Mouse (Mus musculus) forebrain, postnatal 0 days (tissue): ENCODE results near the gene Abcd2. TPM values are rescaled to one million over a fixed set of nuclear protein-coding genes. Genes with fewer than 3 reads are reported as not detected.

Source experiments
- ATAC-seq: fragments of 200-750 bp; cut with Nextera tagmentation; 2 replicates; pipeline ENCODE4 v1.8.0; 2017; ENCODE audit warnings: mild to moderate bottlenecking, moderate library complexity
- DNase-seq: peaks from one replicate; pipeline ENCODE4 v3.0.0-alpha.2; 2015
- H3K27ac ChIP-seq: fragments of 300-500 bp; sonication (generic); 2 replicates; pipeline ENCODE4 v1.5.1; 2014; ENCODE audit warnings: low read depth, mild to moderate bottlenecking, antibody characterized with exemption, low read length, moderate library complexity, mixed read lengths
- H3K27me3 ChIP-seq: fragments of 300-500 bp; sonication (generic); 2 replicates; pipeline ENCODE4 v1.6.1; 2014; ENCODE audit warnings: mild to moderate bottlenecking, low read length, mixed read lengths; ENCODE audit not compliant: insufficient read depth
- H3K36me3 ChIP-seq: fragments of 300-500 bp; sonication (generic); 2 replicates; pipeline ENCODE4 v1.6.1; 2014; ENCODE audit warnings: mild to moderate bottlenecking, moderate library complexity; ENCODE audit not compliant: insufficient read depth
- H3K4me1 ChIP-seq: fragments of 300-500 bp; sonication (generic); 2 replicates; pipeline ENCODE4 v1.6.1; 2014; ENCODE audit warnings: antibody characterized with exemption; ENCODE audit not compliant: insufficient read depth
- H3K4me2 ChIP-seq: fragments of 300-500 bp; sonication (generic); 2 replicates; pipeline ENCODE4 v1.6.1; 2014; ENCODE audit warnings: low read depth, mild to moderate bottlenecking, moderate library complexity
- H3K4me3 ChIP-seq: fragments of 300-500 bp; sonication (generic); 2 replicates; pipeline ENCODE4 v1.5.1; 2014; ENCODE audit warnings: low read depth, low read length, mixed read lengths
- H3K9ac ChIP-seq: fragments of 300-500 bp; sonication (generic); 2 replicates; pipeline ENCODE4 v1.6.1; 2014; ENCODE audit warnings: mild to moderate bottlenecking
- H3K9me3 ChIP-seq: fragments of 300-500 bp; sonication (generic); 2 replicates; pipeline ENCODE4 v1.6.1; 2016; ENCODE audit warnings: low read length
- CTCF ChIP-seq: sonication (generic); IDR thresholded peaks from 2 replicates; pipeline ENCODE4 v1.5.1; 2016; ENCODE audit warnings: antibody characterized with exemption, control low read depth, low read depth
- WGBS: fragments of 180-500 bp; shearing (Covaris S2); extraction: QIAGEN DNeasy Blood & Tissue Kit; methylation state at CpG from one replicate; pipeline ENCODE4 v1.1.7; 2014; 5-methylcytosine and 5-hydroxymethylcytosine counted together
- polyA plus RNA-seq: library from polyadenylated mRNA; unstranded; fragments of >200 nt; fragmentation: Nextera tagmentation; extraction: Ambion mirVana; gene quantifications from 2 replicates; pipeline ENCODE4 v1.2.1, GENCODE M21; 2015
- total RNA-seq: library from RNA; depleted of rRNA; stranded (reverse); fragments of >200 nt; gene quantifications from 2 replicates; pipeline ENCODE4 v1.2.3, GENCODE M21; 2014

Abcd2 gene
- total and polyA plus RNA-seq, 2 experiments from 2014 or later, result 7.5 to 7.9 TPM

DNA sequence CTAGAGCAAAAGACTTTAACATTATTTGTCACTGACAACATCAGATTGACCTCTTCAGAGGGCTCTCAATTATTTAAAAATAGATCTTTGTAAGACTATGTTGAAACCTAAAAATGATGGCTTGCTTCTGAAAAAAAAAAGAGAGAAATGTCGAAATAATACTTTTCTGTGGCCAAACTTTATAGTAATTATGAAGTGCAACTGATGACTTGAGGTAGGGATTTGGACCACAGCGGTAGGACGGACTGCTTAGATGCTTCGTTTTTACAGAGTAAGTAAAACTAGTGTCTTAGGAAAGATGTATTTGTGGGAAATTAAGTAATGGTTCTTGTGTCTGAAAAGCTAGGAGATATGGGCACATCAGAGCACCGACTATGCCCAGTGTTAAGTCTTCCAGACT, 30.4 kb downstream of the Abcd2 start:
- ATAC-seq, result no peak
- H3K4me3 ChIP-seq, result no peak overlapping the region
- WGBS, result 95% methylated on average over 5 of the region's 5 CpGs
- DNase-seq, result no peak
- H3K36me3 ChIP-seq, result no peaks in the 10 kb centered on the region
- no peaks in the 10 kb centered on the region for H3K4me1 ChIP-seq
- H3K27ac ChIP-seq, result no peak overlapping the region
- no peaks in the 10 kb centered on the region for H3K9me3 ChIP-seq
- H3K4me2 ChIP-seq, result no peak overlapping the region
- no peaks in the 10 kb centered on the region for H3K27me3 ChIP-seq
- H3K9ac ChIP-seq, result no peak overlapping the region
- TF ChIP-seq CTCF, result no peak

DNA sequence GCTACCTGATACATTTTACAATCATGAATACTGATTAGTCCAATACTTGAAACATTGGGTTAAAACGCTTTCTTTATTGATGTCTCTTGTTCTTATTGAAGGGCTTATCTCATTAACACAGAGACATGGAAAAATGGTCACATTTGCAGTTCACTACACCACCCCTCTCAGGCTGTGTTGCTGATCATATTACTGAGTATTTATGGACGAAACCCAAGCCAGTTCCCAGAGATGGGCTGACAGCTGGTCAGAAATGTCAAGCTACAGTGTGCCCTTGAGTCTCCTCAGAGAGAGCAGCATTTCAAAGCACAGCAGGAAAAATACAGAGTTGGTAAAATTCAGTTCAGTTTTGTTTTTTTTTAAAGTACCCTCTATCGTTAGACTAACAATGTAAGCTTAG, 38.3 kb downstream of the Abcd2 start:
- WGBS, result 75% methylated on average over 3 of the region's 3 CpGs
- no peak for ATAC-seq

DNA sequence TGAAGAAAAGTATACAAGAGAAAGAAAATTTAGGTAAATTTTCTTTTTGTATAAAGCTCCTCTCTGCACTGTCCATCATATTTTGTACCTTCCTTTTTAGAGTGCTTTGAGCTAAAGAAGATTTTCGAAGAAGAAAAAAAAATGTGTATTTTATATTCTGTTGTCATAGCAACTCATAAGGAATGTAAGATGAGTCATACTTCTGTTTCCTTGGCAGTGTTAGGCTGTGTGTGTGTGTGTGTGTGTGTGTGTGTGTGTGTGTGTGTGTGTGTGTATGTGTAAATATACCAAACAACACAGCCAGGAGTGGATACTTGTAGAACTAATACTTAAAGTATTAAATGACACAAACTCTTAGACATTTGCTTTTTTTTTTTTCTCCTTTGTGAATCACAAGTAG, 39.0 kb downstream of the Abcd2 start:
- H3K4me1 ChIP-seq, result no peaks in the 10 kb centered on the region
- H3K9me3 ChIP-seq, result peaks cover 4% of the 10 kb centered on the region; the same call in 1 of the 2 replicates
- no peak for TF ChIP-seq CTCF
- WGBS, result 23% methylated on average over 1 of the region's 1 CpGs
- H3K4me3 ChIP-seq, result no peak overlapping the region
- H3K27ac ChIP-seq, result no peak overlapping the region
- DNase-seq (peak; percentile 58), ATAC-seq (peak; percentile 60; the same call in 1 of the 2 replicates)
- H3K36me3 ChIP-seq, result no peaks in the 10 kb centered on the region
- H3K27me3 ChIP-seq, result no peaks in the 10 kb centered on the region
- no peak overlapping the region for H3K9ac ChIP-seq
- H3K4me2 ChIP-seq, result no peak overlapping the region

More for the DNA sequence above, 38.3 kb downstream of the Abcd2 start:
- peaks cover 4% of the 10 kb centered on the region; the same call in 1 of the 2 replicates for H3K9me3 ChIP-seq
- no peaks in the 10 kb centered on the region for H3K27me3 ChIP-seq
- DNase-seq, result no peak
- H3K4me2 ChIP-seq, result no peak overlapping the region
- no peak overlapping the region for H3K27ac ChIP-seq
- no peak overlapping the region for H3K9ac ChIP-seq
- H3K36me3 ChIP-seq, result no peaks in the 10 kb centered on the region
- TF ChIP-seq CTCF, result no peak
- H3K4me1 ChIP-seq, result no peaks in the 10 kb centered on the region
- H3K4me3 ChIP-seq, result no peak overlapping the region

DNA sequence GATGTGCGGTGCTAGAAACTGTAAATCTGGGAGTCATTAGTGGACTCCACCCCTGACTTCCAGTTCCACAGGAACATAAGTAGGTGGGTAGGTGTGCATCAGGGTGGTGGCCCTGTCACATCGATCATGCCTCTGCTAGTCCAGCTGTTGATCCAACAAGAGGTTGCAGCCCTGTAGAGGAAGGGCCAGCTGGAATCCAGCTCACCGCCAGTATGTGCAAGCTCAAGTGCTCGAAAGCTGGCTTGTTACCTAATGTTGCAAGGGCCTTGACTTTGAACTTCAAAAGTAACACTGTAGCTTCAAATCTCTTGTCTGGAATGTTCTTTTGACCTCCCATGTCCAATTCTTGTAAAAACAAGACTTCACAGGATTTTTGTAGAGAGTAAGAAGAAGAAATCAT, 67.0 kb downstream of the Abcd2 start:
- no peak overlapping the region for H3K4me2 ChIP-seq
- H3K4me1 ChIP-seq, result no peaks in the 10 kb centered on the region
- H3K9me3 ChIP-seq, result no peaks in the 10 kb centered on the region
- no peak for ATAC-seq
- H3K27ac ChIP-seq, result no peak overlapping the region
- no peak overlapping the region for H3K4me3 ChIP-seq
- H3K36me3 ChIP-seq, result no peaks in the 10 kb centered on the region
- TF ChIP-seq CTCF, result no peak
- 92% methylated on average over 4 of the region's 4 CpGs for WGBS
- no peak for DNase-seq
- no peak overlapping the region for H3K9ac ChIP-seq
- no peaks in the 10 kb centered on the region for H3K27me3 ChIP-seq

DNA sequence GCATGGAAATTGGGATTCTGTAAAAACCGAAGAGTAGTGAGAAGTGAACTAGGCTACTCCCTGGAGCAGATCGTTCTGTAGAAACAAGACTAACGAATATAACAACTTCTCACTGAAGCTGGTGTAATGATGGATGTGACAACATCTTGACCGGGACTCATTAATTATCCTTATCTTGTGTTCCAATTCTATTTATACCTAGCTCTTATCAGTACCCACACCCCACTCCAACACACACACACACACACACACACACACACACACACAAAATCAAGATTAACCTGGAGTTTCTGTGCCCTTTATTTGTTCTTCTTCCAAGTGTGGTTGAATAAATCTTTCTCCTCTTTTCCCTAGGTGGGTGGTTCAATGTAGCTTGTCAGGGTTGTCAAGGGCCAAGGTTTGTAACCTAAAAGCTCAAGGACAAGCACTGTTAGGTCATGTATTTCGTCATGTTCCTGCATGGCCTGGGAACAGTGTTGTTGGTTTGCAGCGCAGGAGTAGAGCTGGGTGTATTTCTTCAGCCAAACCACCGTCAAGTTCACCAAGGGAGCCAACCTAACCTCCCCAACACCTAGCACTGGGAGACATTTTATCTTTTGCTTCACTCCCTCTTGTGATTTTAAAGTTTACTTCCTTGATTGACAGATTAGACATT, 78.9 kb downstream of the Abcd2 start:
- no peaks in the 10 kb centered on the region for H3K9me3 ChIP-seq

DNA sequence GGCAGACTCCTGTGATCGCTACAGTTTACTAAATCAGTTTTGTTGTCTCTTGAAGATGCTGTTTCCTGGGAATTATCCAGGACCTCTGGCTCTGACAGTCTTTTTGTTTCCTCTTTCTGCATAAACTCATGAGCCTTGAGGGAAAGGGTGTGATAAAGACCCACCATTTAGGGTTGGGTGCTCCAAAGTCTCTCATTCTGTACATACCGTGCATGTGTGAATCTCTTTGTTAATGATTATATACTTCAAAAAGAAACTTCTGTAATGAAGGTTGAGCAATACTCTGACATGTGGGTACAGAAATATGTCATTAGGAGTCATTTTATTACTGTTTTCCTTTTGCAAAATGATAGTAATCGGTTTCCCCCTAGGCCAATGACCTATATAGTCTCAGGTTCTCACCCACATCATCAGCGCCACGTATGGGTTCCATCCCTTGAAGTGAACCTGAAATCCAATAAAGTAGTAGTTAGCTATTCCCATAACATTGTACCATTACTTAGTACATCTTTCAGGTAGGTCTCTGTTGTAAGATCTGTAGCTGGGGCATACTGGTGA, 83.4 kb downstream of the Abcd2 start:
- no peak overlapping the region for H3K27ac ChIP-seq
- no peak overlapping the region for H3K4me2 ChIP-seq
- no peak for TF ChIP-seq CTCF
- WGBS, result 95% methylated on average over 5 of the region's 5 CpGs
- ATAC-seq, result no peak
- H3K4me3 ChIP-seq, result no peak overlapping the region
- no peak overlapping the region for H3K9ac ChIP-seq
- H3K27me3 ChIP-seq, result no peaks in the 10 kb centered on the region
- no peaks in the 10 kb centered on the region for H3K9me3 ChIP-seq
- DNase-seq, result no peak
- H3K36me3 ChIP-seq, result no peaks in the 10 kb centered on the region
- no peaks in the 10 kb centered on the region for H3K4me1 ChIP-seq

More for the DNA sequence above, 78.9 kb downstream of the Abcd2 start:
- DNase-seq, result no peak
- no peak for ATAC-seq
- Histone ChIP-seq H3K4me2 (no peak overlapping the region), H3K4me1 (no peaks in the 10 kb centered on the region), H3K4me3 (no peak overlapping the region), H3K27ac (no peak overlapping the region), H3K27me3 (no peaks in the 10 kb centered on the region), H3K9ac (no peak overlapping the region), H3K36me3 (no peaks in the 10 kb centered on the region)
- TF ChIP-seq CTCF, result no peak
- 87% methylated on average over 7 of the region's 7 CpGs for WGBS

DNA sequence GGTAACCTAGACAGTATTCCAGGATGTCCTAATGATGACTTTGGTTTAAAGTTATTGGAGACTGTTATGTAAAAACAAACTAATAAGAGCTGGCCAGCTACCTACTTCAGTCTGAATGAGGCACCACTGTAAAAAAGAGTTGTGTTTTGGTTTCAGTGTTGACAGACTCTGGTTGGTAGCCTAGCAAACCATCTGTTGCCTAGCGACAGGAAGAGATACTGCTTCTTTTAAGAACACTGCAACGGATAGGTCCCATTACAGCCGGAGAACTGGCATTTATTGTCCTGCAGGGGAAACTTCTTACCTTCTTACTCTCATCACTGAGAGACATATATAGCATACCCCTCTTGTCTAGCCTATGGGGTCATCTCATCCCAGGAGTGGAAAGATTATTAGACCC, 86.7 kb downstream of the Abcd2 start:
- 0 out of 2 replicates have a peak, but pooled peaks have one; percentile 4 for TF ChIP-seq CTCF
- Histone ChIP-seq H3K27ac (no peak overlapping the region), H3K27me3 (no peaks in the 10 kb centered on the region), H3K4me1 (no peaks in the 10 kb centered on the region), H3K4me2 (no peak overlapping the region), H3K9me3 (no peaks in the 10 kb centered on the region), H3K4me3 (no peak overlapping the region), H3K9ac (no peak overlapping the region), H3K36me3 (no peaks in the 10 kb centered on the region)
- ATAC-seq (peak; percentile 83), DNase-seq (peak; percentile 68)
- WGBS, result 30% methylated on average over 3 of the region's 3 CpGs
